Mouse (Mus musculus) heart, adult 18-20 months (tissue): ENCODE results near the gene Rnf6. TPM values are rescaled to one million over a fixed set of nuclear protein-coding genes. Genes with fewer than 3 reads are reported as not detected.
"Not testable (repeated sequence)": the region's sequence is repeated elsewhere in the genome, so short reads cannot be mapped to it uniquely, and the experiment has no call there.

Experiments used
- DNase-seq, 2 experiments: peaks; one replicate each; pipeline ENCODE4 v3.0.0; 2021 to 2022; ENCODE audit warnings: mixed read lengths in 1 of 2
- total RNA-seq, 2 experiments: library from RNA; stranded (reverse); gene quantifications; 2 replicates each; pipeline ENCODE4 v1.2.3; 2021

Gene Rnf6
- total RNA-seq, 2 experiments from 2014 or later: 43.3 to 44.1 TPM

DNA sequence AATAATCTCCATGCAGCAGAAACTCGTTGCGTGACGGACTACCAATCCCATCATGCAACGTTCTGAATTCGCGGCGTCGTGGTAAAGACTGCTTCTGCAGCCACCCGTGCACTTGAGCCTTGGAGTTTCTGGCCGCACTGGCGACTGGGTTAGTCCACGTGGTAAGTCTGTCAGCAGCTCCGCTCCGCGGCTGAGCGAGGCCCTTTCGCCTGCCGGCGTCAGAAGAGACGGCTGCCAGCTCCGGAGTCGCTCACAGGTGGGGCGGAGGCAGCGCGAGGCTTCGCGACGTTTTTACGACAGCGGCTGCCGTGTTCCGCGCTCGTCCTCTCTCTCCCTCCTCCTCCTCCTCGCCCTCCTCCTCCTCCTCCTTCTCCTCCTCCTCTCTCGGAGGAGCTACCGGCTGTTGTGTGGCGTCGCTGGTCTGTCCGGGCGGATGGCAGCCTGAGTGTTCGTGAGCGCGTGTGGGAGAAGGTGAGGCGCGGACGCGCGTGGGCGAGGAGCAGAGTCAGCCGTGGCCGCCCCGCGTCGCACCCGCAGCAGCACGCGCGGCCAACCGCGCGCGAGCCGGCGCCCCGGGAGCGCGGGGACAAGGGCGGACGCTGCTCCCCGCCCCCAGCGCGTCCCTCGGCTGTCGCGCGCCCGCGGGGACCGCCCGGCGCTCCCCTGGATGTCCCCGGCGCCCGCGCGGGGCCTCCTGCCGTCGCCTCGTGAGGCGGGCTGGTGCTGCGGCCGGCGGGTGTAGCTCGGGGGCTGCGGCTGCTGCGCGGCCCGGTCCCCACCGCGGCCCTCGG is 9.7 kb upstream of the Rnf6 start, which contains the start of gene Cdk8:
Gene Cdk8 (plus strand): TSS at position 367 of the 791 bp plus-strand sequence.
- peak; percentile 94 to 95 for DNase-seq

DNA sequence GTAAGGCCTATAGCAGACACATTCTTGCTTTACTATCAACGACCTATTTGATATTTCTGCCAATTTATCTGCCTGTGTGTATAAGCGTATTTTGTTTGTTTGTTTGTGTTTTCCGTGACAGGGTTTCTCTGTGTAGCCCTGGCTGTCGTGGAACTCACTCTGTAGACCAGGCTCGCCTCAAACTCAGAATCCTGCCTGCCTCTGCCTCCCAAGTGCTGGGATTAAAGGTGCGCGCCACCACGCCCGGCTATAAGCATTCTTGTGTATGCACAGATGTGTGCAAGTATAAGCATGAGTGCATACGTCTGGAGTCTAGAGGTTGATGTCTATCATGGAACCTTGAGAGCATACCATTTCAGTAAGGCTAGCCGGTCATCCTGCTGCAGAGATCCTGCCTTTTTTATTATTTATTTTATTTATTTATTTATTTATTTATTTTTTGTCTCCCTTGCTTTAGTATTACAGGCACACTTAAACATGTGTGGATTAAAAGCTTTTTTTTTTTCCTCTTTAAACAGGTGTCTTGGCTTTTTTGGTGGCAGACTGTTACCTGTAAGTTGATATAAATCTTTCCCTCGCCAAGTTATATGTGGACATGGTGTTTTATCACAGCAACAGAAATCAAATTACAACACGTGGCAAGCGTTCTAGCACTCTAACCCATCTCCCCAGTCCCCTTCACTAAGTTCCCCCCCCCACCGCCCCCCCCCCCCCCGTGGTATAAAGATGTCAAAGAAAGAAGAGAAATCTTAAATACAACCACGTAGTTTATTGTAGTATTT is 8.7 kb upstream of the Rnf6 start:
- no peak for DNase-seq

DNA sequence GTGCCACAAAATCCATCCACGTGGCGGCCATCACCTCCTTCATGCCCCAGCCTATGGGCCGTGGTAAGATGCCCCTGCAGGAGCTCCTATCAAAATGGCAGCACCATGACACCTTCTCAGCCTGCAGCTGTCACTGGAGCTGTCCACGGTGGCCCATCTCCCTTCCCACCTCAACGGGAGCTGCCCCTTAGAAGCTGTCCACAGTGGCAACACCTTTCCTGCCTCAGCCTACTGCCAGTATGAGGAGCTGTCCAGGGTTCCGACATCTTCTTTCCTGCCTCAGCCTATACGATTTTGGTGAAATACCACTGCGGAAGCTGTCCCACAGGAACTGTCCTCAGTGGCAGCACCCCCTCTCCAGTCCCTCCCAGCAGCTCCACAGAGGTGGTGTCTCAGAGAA is 6.1 kb upstream of the Rnf6 start:
- DNase-seq: no peak

DNA sequence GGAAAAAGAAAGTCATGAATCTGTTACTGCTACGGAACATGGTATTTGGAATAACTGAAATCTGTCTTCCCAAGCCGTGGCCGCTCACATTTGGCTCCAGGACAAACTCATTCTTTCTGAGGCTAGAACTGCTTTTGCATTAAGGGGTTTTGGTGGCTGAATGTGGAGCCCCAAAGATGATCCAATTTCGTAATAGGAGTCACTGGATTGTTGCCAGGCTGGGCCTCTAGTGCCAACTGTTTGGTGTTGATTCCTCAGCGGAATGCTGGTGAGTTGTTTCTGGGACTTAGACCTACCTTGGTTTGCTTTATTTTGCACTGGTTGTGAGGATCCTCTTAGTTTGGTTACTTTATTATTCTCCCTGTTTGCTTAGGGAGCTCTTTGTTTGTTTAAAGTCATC is 2.4 kb upstream of the Rnf6 start:
- no peak for DNase-seq

DNA sequence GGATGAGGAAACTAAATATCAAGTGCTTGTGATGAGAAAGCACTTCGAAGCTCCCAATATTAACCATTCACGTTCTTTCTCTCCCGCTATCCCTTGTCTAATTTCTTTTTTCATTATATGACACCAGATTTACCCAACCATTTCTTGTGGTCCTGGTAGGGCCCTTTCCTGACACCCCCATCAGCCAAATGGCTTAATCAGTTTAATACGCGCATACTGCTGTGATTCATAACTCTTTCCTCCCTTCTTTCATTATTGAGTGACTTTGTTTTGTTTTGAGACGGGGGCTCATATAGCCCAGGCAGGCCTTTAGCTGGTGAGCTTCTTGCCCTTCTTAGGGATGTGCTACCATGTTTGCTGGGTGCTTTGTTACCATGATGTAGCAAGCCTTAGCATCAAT is 367 bp upstream of the Rnf6 start:
- DNase-seq: no peak

DNA sequence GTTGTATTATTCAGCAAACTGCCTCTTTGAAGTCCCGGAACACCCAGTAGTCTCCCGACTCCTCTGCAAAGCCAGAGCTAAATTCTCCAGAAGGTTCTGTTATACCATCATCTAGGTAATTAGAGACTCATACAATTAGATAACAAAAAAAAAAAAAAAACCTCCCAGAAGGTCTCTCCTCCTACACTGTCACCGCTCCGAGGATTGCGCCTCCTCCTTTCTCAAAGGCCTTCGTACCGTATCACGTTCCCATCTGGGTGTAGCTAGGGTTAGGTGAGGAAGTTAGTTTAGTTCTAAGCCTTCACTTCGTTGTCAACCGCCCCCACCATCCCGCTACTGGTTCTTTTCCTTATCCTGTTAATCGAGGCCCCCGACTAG is 865 bp downstream of the Rnf6 start:
- DNase-seq: no peak

DNA sequence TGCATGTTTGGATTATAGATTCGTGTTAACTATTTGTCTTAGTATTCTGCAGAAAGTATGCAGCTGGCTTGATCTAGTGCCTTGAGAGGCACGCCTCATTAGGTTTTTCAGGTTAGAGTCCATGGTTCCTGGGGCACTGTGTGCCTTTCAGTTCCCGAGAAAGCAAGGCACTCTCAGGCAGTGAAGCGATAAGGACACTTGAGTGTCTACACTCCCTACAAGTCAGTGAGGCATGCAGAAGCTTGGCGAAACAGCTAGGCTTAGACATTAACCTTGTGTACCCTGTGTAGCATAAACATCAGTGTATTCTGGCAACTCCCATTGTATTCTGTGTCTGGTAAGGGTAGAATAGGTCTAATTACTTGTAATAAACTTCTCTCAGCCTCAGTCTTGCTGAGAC is 15.8 kb downstream of the Rnf6 start:
- DNase-seq: no peak

DNA sequence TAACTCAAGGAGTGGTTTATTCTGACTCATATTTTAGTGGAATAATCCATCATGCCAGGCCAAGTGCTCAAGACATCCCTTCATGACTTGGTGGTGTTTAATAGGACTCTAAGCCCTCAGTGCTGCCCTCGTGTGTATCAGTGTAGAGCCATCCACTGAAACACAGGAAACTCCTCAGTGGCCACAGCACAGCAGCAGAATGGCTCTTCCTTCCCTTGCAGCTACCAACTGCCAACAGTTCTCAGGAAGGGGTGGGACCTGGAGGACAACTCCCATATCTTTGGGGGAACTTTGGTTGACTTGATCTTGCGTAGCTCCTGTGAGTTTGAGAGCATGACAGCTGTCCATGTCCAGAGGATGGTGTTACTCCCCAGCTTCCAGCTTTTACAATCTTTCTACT is 17.4 kb downstream of the Rnf6 start:
- no peak for DNase-seq

DNA sequence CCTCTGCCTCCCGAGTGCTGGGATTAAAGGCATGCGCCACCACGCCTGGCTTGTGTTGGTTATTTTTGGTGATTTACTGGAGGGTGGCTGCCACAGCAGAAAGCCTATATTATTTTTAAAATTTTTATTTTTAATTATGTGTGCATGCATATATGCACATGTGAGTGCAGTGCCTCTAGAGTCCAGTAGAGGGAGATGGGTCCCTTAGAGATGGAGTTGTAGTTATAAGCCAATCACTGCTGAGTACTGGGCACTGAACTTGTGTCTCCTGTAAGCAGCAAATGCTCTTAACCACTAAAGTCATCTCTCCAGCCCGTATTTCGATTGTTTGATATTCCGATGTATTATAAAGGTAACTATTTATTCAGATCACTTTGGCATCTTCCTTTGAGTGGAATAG is 20.8 kb downstream of the Rnf6 start:
- DNase-seq: no peak

DNA sequence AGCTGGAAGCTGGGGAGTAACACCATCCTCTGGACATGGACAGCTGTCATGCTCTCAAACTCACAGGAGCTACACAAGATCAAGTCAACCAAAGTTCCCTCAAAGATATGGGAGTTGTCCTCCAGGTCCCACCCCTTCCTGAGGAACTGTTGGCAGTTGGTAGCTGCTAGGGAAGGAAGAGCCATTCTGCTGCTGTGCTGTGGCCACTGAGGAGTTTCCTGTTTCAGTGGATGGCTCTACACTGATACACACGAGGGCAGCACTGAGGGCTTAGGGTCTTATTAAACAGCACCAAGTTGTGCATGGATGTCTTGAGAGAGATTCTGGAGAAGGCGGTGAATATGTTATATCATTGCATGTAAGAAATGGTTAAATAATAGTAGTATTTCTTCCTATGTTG is 21.8 kb downstream of the Rnf6 start:
- DNase-seq: no peak

DNA sequence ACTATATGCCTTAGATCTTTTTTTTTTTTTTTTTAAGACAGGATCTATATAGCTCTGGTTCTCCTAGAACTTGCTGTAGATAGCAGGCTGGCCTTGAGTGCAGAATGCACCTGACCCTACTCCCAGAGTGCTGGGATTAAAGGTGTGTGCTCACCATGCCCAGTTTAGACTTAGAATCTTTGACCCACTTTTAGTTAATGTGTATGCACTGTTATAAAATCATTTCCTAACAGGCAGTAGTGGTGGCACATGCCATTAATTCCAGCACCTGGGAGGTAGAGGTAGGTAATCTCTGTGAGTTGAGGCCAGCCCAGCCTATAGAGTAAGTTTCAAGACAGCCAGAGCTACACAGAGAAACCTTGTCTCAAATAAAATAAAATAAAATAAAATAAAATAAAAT is 22.3 kb downstream of the Rnf6 start:
- no peak for DNase-seq

DNA sequence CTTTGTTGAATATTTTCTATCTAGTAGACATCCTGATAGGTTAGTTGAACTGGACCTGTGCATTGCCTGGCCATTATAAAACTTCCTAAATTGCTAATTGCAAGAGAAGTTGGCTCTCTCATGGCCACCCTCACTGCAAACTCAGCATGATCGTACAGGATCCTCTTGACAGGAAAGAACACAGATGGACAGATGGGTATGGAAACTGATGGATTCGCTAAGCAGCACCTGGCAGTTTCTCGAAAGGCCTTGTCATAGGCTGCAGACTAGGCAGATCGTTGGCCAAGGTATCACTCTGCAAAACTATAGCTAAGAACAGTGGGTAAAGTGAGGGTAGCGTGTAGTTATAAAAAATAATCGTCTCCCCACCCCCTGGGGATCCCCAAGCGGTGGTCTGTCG is 28.0 kb downstream of the Rnf6 start:
- DNase-seq: no peak

DNA sequence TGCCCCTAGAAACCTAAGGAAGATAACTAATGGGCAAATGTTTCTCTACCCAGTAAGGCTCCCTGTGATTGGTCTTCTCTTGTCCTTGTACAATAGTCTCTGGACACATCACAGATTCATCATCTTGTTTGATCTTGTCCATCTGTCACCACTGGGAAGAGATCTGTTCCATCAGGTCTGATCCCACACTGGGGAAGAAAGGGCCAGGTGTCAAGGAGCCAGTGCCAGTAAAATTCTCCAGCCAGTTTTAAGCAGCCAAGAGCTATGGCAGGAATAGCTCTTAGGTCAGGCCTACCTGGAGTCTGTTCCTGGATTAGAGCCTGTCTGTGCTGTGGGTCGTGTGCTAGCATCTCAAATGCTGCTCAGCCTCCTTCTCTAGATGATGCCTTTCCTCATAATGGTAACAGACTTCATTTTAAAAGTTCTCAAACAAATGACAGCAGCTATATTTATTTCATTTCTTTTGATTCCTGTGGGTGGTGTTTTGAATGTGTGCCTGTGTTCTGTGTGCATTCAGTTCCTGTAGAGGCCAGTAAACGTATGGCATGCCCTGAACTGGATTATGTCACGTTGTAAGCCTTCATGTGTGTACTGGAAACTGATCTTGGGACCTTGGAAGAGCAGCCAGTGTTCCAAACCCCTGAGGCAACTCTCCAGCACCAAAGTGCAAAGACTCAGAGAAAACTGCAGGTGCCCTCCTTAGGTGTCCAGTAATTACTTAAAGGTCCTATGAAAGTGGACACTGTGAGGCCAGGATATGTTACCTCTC is 30.7 kb downstream of the Rnf6 start:
- DNase-seq: no peak

DNA sequence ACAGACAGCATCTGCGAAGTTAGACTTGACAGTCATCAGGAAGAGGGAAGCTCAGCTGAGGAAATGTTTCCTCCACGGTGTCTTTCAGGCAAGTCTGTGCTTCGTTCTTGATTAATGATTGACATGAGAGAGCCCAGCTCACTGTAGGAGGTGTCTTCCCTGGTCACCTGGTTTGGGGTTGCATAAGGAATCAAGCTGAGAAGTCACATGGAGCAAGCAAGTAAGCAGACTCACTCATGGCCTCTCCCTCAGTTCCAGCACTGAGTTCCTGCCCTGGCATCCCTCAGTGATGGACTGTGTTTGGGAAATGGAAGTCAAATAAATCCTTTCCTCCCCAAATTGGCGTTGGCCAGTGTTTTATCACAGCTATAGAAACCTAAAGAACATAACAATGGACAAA is 31.3 kb downstream of the Rnf6 start:
- DNase-seq: no peak

DNA sequence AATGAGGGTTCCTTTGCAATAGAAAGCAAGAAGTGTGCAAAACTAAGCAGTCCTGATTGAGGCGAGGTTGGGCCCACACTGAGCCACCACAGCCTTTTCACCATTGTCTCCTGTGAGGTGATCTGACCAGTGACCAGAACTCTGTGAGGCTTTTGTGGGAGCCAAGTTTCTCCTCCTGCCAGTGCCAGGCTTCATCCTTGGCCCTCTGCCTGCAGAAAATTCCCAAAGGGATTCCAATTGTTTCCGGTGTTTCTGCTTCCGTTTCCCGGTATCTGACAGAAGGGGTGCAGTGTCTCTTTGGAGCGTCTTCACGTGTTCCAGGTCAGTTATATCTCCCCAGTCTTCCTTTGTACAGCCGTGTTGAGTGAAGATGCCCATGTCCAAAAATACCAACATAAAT is 32.6 kb downstream of the Rnf6 start:
- DNase-seq: no peak

DNA sequence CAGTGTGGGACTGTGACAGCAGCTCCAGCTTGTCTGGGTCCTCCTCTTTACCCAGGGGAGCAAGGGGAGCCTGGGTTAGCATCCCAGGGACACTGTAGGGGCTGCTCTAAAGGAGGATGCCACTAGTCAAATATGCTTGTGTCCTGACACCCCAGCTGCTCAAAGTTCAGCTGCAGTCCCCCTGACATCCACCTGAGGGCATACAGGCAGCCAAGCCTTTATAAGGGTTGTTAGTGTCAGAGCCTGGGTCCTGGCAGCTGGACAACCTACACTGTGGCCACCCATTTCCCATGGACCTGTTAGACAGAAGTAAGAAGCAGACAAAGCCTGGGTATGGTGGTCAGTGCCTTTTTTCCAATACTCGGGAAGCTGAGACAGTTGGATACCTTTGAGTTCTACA is 33.2 kb downstream of the Rnf6 start:
- DNase-seq: no peak

DNA sequence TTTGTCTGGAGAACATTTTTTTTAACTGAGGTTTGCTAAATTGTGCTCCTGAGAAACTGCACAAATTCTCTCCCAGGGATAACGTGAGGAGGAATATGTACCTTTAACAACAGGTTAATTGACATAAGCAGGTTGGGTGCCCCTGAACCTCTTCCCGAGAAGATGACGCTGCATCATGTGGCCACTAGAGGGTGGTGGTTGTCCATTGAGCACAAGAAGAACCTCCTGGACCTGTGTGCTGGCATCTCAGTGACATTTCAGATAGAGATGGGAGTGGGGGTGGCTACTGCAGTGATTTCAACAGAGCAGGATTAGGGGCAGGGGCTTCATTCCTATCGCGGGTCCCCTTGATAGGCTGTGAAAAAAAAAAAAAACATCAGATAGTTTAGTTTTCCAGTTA is 33.9 kb downstream of the Rnf6 start:
- DNase-seq: peak; percentile 51 to 75

DNA sequence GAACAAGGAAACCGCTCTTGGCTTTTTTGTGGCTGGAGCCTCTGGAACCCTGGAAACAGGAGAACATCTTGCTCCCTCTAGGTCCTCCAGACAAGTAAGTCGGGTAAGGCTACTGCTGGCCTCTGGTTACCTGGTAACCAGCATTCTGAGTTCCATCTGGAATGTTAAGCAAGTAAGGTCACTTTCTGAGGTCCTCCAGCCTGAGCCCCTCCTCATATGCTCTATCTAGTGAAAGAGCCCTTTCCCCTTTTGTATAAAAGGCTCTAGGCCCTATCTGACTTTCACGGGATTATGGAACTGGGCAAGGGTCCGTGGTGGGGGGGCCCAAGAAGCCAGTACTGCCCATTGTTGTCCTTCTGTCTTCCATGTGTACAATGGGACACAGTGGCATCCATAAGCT is 36.2 kb downstream of the Rnf6 start, which contains the start of gene 1700001J03Rik:
Gene 1700001J03Rik (minus strand): TSS at position 101 of the 400 bp plus-strand sequence.
- not testable (repeated sequence) for DNase-seq

DNA sequence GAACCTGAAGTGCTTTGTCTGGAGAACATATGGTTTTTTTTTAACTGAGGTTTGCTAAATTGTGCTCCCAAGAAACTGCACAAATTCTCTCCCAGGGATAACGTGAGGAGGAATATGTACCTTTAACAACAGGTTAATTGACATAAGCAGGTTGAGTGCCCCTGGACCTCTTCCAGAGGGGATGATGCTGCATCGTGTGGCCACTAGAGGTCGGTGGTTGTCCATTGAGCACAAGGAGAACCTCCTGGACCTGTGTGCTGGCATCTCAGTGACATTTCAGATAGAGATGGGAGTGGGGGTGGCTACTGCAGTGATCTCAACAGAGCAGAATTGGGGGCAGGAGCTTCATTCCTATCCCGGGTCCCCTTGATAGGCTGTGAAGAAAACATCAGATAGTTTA is 48.6 kb downstream of the Rnf6 start:
- peak in 1 of 2 experiments; percentile 19 for DNase-seq

DNA sequence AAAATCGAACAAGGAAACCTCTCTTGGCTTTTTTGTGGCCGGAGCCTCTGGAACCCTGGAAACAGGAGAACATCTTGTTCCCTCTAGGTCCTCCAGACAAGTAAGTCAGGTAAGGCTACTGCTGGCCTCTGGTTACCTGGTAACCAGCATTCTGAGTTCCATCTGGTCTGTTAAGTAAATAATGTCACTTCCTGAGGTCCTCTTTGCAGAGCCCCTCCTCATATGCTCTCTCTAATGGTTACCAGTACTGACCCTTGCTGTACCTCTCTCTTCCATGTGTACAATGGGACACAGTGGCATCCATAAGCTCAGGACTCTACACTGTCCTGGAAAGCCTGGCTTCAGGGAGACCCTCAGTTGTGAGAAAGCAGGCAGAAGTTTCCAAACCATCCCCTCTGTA is 50.7 kb downstream of the Rnf6 start, which contains the start of gene Gm6309:
Gene Gm6309 (minus strand): TSS at position 101 of the 400 bp plus-strand sequence.
- DNase-seq: not testable (repeated sequence)

DNA sequence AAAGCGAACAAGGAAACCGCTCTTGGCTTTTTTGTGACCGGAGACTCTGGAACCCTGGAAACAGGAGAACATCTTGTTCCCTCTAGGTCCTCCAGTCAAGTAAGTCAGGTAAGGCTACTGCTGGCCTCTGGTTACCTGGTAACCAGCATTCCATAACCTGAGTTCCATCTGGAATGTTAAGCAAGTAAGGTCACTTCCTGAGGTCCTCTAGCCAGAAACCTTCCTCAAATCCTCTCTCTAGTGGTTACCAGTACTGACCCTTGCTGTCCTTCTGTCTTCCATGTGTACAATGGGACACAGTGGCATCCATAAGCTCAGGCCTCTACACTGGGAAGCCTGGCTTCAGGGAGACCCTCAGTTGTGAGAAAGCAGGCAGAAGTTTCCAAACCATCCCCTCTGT is 60.9 kb downstream of the Rnf6 start, which contains the start of gene Gm5565:
Gene Gm5565 (minus strand): TSS at position 101 of the 400 bp plus-strand sequence.
- DNase-seq: not testable (repeated sequence)
